Mouse (Mus musculus) cerebellum, adult 2 months (tissue): ENCODE results near the gene Igf2bp2.

ENCODE experiments used
- CTCF ChIP-seq: fragments of 200-500 bp; IDR thresholded peaks from 2 replicates; pipeline ENCODE4 v1.5.1; 2011; ENCODE audit warnings: low read depth, mild to moderate bottlenecking, control low read depth, low read length, moderate library complexity, borderline replicate concordance; ENCODE audit not compliant: insufficient read depth
- POLR2A ChIP-seq: fragments of 200-500 bp; IDR thresholded peaks from 2 replicates; pipeline ENCODE4 v1.6.1; 2011; ENCODE audit warnings: low read length, control low read depth, borderline replicate concordance; ENCODE audit not compliant: insufficient read depth

GRCm38 (mm10) chr16:22053411-22053810 lies 109.7 kb downstream of the Igf2bp2 start:
- TF ChIP-seq CTCF: no peak
- TF ChIP-seq POLR2A: no peak
